Mouse (Mus musculus): Measurements from ENCODE around the gene Bcl7c. TPM values are rescaled to one million over a fixed set of nuclear protein-coding genes. Genes with fewer than 3 reads are reported as not detected.

The Bcl7c gene
- total RNA-seq (2023) = 30.7 TPM

DNA sequence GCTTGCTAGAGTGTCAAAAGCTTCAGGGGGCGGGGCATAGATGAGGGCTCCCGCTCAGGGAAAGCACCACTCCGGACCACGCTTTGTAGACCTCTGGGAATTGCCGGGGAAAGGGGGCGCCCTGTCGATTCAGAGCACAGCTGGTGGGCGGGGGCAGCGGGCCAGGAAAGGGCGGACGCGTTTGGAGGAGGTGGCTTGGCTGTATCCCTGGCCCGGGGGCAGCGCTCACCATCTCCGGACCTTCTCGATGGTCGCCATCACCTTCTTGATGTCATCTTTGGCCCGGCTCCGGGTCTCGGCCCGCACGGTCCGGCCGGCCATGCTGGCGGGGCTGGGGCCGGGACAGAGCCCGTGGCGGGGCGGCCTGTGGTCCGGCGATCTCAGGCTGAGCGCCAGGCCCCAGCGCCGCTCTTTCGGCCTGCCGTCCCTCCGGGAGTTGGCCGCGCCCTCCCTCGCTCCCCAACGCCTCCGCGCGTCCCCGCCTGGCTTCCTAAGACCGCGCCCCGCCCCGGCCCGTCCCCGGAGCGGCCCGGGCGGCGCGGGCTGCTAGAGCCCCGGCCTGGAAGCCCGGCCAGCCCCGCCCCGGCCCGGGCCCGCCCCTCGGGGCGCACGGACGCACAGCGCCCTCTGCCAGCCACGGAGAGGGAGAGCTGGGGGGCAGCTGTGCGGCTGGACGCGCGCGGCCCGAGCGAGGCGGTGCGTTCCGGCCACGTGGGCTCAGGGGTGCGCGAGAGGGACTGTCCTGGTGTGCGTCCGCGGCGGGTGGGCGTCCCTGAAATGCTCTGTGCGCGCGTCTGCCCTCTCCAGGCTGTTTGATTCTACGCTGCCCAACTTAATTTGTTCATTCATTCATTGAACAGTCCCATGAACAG is at the start of gene Bcl7c:
TSS of gene Bcl7c (minus strand) at position 727 of the 872 bp plus-strand sequence.

DNA sequence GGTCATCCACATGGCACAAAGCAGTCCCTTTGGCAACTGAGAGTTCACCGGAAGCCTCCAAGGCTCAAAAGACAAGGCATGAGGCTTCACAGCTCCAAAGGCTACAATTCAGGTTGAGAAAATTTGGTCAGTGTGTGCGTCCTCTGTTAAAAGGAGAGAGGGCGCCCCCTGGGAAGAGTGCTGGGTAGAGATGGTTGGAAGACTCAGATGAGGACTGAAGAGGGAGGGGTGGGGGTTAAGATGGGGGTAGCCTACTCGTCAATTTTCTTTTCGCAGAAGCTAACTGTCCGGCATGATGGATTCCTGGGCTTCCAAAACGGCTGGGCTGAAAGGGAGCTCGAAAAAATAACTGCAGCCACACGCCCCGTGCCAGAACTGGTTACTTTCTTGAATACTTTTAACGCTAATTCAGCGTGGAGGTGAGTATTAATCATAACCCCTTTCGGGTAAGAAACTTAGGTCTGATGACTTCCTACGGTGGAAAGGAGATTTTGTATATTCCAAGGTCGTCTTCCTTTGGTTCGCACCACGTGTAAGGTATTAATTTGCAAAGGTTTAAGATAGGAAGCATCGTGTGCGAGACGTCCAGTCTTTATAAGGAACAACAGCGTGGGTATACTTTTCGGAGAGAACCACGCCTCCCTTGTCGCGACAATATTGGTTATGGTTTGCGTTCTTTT is 35.8 kb upstream of the Bcl7c start, which contains the start of gene Fbxl19:
TSS of gene Fbxl19 (plus strand) at position 178 of the 680 bp plus-strand sequence.

DNA sequence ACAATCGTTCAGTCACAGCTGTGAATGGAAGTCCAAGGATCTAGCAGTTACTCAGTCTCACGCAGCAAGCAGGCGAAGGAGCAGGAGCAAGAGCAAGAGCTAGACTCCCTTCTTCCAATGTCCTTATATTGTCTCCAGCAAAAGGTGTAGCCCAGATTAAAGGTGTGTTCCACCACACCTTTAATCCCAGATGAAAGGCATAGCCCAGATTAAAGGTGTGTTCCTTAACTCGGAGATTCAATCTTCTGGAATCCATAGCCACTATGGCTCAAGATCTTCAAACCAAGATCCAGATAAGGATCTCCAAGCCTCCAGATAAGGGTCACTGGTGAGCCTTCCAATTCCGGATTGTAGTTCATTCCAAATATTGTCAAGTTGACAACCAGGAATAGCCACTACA is 23.3 kb upstream of the Bcl7c start, which contains the start of gene Ctf2:
TSS of gene Ctf2 (minus strand) at position 101 of the 400 bp plus-strand sequence.

DNA sequence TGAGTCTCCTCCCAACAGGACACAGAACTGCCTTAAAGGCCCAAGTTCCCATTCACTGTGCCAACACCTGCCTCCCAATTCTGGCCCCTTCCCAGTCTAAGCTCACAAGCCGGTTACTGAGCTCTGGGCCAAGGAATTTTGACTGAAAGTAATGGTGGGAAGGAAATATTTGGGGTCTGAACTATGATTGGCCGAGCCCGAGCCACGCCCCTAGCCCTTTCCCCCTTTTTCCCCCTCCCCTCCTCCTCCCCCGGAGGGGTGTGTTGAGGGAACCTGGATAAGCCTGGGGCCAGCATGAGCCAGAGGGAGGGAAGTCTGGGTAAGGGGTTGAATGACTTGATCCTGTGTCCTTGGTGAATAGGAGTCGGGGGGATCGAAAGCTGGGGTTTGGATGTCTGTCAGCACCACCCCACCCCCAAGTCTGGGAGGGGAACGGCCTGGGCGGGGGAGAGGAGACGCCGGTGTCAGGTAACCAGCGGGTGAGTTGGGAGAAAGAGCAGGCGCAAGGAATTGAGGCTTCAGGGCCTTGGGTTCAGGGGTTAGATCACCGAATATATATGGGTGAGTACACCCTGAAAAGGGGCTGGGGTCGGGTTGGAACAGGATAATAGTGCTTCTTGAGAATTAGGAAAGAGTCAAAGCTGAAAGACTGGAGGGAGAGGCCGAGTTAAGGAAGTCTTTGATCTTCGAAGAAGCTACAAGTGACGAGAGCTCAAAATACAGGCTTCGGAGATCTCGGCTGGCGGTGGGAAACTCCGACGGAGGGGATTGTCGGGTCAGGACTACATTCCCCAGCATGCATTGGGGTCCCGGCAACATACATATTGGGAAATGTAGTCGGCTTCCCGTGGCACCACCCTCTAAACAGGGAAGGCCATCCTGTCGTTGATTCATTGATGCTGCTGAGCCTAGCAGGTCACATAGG is 4.0 kb upstream of the Bcl7c start, which contains the start of gene Ctf1:
TSS of gene Ctf1 (plus strand) at position 276 of the 925 bp plus-strand sequence.

DNA sequence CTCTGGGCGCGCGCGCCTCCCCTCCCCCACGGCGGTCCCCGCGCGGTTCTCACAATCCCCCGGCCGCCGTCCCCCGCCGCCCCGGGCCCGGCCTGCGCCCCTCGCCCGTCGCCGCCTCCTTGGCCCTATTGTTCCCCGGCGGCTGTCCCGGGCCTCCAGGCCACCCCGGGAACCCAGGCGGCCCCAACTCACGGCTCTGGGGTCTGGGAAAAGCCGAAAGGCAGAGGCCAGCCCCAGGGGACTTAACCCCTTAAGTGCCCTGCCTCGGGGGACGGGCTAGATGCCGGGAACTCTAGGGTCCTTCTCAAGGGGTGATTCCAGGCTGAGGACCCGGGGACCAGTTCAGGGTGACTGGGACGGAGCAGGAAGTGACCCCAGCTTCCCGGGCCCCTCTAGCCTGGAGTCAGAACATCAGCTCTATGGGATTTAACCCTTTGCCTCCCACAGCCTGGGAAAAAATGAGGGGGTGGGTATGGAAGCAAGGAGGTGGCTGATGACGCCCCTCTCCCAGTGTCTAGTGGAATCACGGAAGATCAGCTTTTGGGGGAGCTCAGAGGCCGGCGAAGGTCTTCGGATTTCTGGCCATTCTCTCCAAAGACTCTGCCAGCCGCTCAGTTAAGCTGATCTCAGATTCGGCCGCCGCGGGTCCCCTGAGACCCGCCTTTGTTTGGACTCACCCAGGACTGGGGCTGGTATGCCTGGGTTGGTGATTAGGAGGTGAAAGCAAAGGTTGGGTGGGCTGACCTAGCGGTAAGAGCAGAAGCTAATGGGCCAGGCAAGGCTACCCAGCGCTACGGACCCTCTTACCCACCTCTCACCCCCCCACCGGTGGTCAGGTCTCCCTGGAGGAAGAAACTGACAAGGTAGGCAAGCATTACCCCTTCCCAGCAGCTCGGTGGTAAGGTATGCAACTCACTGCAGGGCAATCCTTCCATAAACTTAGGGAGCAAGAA is 93.6 kb downstream of the Bcl7c start, which contains the start of gene Zfp629:
TSS of gene Zfp629 (minus strand) at position 907 of the 953 bp plus-strand sequence.

Other genes starting within 250 kb of the Bcl7c start
- gene Prr14, start 249.3 kb downstream of the Bcl7c start, total RNA-seq (2023) = 139 TPM
- 225 TPM for gene Fbrs, start 229.7 kb downstream of the Bcl7c start, total RNA-seq (2023)
- gene Srcap, start 196.9 kb downstream of the Bcl7c start, total RNA-seq (2023) = 211 TPM
- 44.5 TPM for gene Gm42715, start 189.3 kb downstream of the Bcl7c start, total RNA-seq (2023)
- gene Tmem265, start 147.5 kb downstream of the Bcl7c start, total RNA-seq (2023) = not detected
- 129 TPM for gene Phkg2, start 135.6 kb downstream of the Bcl7c start, total RNA-seq (2023)
- not detected for gene Ccdc189, start 120.3 kb downstream of the Bcl7c start, total RNA-seq (2023)
- 142 TPM for gene Rnf40, start 120.2 kb downstream of the Bcl7c start, total RNA-seq (2023)
- 1.8 TPM for gene Zfp629, start 93.1 kb downstream of the Bcl7c start, total RNA-seq (2023)
- gene Ctf1, start 3.8 kb upstream of the Bcl7c start, total RNA-seq (2023) = not detected
- gene Ctf2, start 23.2 kb upstream of the Bcl7c start, total RNA-seq (2023) = not detected
- gene Fbxl19, start 35.6 kb upstream of the Bcl7c start, total RNA-seq (2023) = 6.9 TPM
- gene Orai3, start 60.9 kb upstream of the Bcl7c start, total RNA-seq (2023) = 10.6 TPM
- gene Setd1a, start 67.7 kb upstream of the Bcl7c start, total RNA-seq (2023) = 84.5 TPM
- not detected for gene Gm49388, start 76.7 kb upstream of the Bcl7c start, total RNA-seq (2023)
- 5.6 TPM for gene Hsd3b7, start 91.7 kb upstream of the Bcl7c start, total RNA-seq (2023)
- gene Stx4a, start 115.4 kb upstream of the Bcl7c start, total RNA-seq (2023) = 114 TPM
- gene Stx1b, start 115.6 kb upstream of the Bcl7c start, total RNA-seq (2023) = not detected
- gene Zfp646, start 167.3 kb upstream of the Bcl7c start, total RNA-seq (2023) = 89.5 TPM
- 20.5 TPM for gene Zfp668, start 167.9 kb upstream of the Bcl7c start, total RNA-seq (2023)
- 0.44 TPM for gene Prss53, start 182.0 kb upstream of the Bcl7c start, total RNA-seq (2023)
- not detected for gene Gm21974, start 186.5 kb upstream of the Bcl7c start, total RNA-seq (2023)
- gene Vkorc1, start 186.7 kb upstream of the Bcl7c start, total RNA-seq (2023) = 15.3 TPM
- 36.7 TPM for gene Bckdk, start 195.1 kb upstream of the Bcl7c start, total RNA-seq (2023)
- gene Kat8, start 203.6 kb upstream of the Bcl7c start, total RNA-seq (2023) = 37.3 TPM
- not detected for gene Prss8, start 221.2 kb upstream of the Bcl7c start, total RNA-seq (2023)
- 1.4 TPM for gene Prss36, start 237.8 kb upstream of the Bcl7c start, total RNA-seq (2023)